Mouse (Mus musculus): ENCODE measurements at regions not wholly inside any gene's neighbourhood (a gene's known extent, or its start where the extent isn't known, plus 50 kb on each side); places are given as distances from the start of the nearest gene placed in this dataset.

GRCm38 (mm10) chr5:132673599-132674305 lies 130.6 kb upstream of the Auts2 start:
- Histone ChIP-seq H3K4me1 (replicated peaks; ENCODE audit: control insufficient read depth, insufficient read depth, low read length) (peaks cover 4% of the 10 kb centered on the region; the same call in 1 of the 2 replicates), H3K4me3 (replicated peaks; ENCODE audit: low read length) (no peak overlapping the region), H3K36me3 (ENCODE audit: control insufficient read depth, insufficient read depth) (no peaks in the 10 kb centered on the region), H3K9me3 (ENCODE audit: control insufficient read depth, low read length) (no peaks in the 10 kb centered on the region), H3K27me3 (replicated peaks; ENCODE audit: control insufficient read depth, insufficient read depth, low read length) (no peaks in the 10 kb centered on the region), H3K9ac (replicated peaks; ENCODE audit: low read depth, low read length) (no peak overlapping the region), H3K27ac (ENCODE audit: low read length) (no peak overlapping the region), H3K4me2 (ENCODE audit: low read length) (no peak overlapping the region)
- no peak for ATAC-seq
- 14% methylated on average over 6 of the region's 6 CpGs for WGBS

GRCm38 (mm10) chr5:132671496-132671895 lies 128.4 kb upstream of the Auts2 start:
- WGBS = 75% methylated on average over 5 of the region's 5 CpGs
- Histone ChIP-seq H3K27me3 (replicated peaks; ENCODE audit: control insufficient read depth, insufficient read depth, low read length) (no peaks in the 10 kb centered on the region), H3K4me2 (ENCODE audit: low read length) (no peak overlapping the region), H3K36me3 (ENCODE audit: control insufficient read depth, insufficient read depth) (no peaks in the 10 kb centered on the region), H3K9ac (replicated peaks; ENCODE audit: low read depth, low read length) (no peak overlapping the region), H3K4me1 (replicated peaks; ENCODE audit: control insufficient read depth, insufficient read depth, low read length) (peaks cover 4% of the 10 kb centered on the region; the same call in 1 of the 2 replicates), H3K9me3 (ENCODE audit: control insufficient read depth, low read length) (no peaks in the 10 kb centered on the region), H3K27ac (ENCODE audit: low read length) (no peak overlapping the region), H3K4me3 (replicated peaks; ENCODE audit: low read length) (no peak overlapping the region)
- no peak for ATAC-seq

GRCm38 (mm10) chr5:132667316-132667715 lies 124.2 kb upstream of the Auts2 start:
- Histone ChIP-seq H3K36me3 (ENCODE audit: control insufficient read depth, insufficient read depth) (no peaks in the 10 kb centered on the region), H3K4me3 (replicated peaks; ENCODE audit: low read length) (no peak overlapping the region), H3K4me1 (replicated peaks; ENCODE audit: control insufficient read depth, insufficient read depth, low read length) (no peaks in the 10 kb centered on the region), H3K9me3 (ENCODE audit: control insufficient read depth, low read length) (no peaks in the 10 kb centered on the region), H3K27me3 (replicated peaks; ENCODE audit: control insufficient read depth, insufficient read depth, low read length) (no peaks in the 10 kb centered on the region), H3K9ac (replicated peaks; ENCODE audit: low read depth, low read length) (no peak overlapping the region), H3K4me2 (ENCODE audit: low read length) (no peak overlapping the region), H3K27ac (ENCODE audit: low read length) (no peak overlapping the region)
- 39% methylated on average over 4 of the region's 4 CpGs for WGBS
- ATAC-seq = no peak

- Histone ChIP-seq H3K4me2 (ENCODE audit: low read length) (no peak overlapping the region), H3K9me3 (ENCODE audit: control insufficient read depth, low read length) (no peaks in the 10 kb centered on the region), H3K4me1 (replicated peaks; ENCODE audit: control insufficient read depth, insufficient read depth, low read length) (no peaks in the 10 kb centered on the region), H3K27ac (ENCODE audit: low read length) (no peak overlapping the region), H3K9ac (replicated peaks; ENCODE audit: low read depth, low read length) (no peak overlapping the region), H3K27me3 (replicated peaks; ENCODE audit: control insufficient read depth, insufficient read depth, low read length) (no peaks in the 10 kb centered on the region), H3K4me3 (replicated peaks; ENCODE audit: low read length) (no peak overlapping the region), H3K36me3 (ENCODE audit: control insufficient read depth, insufficient read depth) (no peaks in the 10 kb centered on the region)
- 20% methylated on average over 1 of the region's 1 CpGs for WGBS
- ATAC-seq = no peak
Observed at GRCm38 (mm10) chr5:132661266-132661665, 118.1 kb upstream of the Auts2 start.

GRCm38 (mm10) chr5:132660036-132660435 lies 116.9 kb upstream of the Auts2 start:
- WGBS = 78% methylated on average over 7 of the region's 7 CpGs
- ATAC-seq = no peak
- H3K4me3 ChIP-seq (replicated peaks; ENCODE audit: low read length) = no peak overlapping the region
- no peak overlapping the region for H3K27ac ChIP-seq (ENCODE audit: low read length)
- H3K4me2 ChIP-seq (ENCODE audit: low read length) = no peak overlapping the region
- H3K9me3 ChIP-seq (ENCODE audit: control insufficient read depth, low read length) = no peaks in the 10 kb centered on the region
- no peaks in the 10 kb centered on the region for H3K36me3 ChIP-seq (ENCODE audit: control insufficient read depth, insufficient read depth)
- no peak overlapping the region for H3K9ac ChIP-seq (replicated peaks; ENCODE audit: low read depth, low read length)
- no peaks in the 10 kb centered on the region for H3K27me3 ChIP-seq (replicated peaks; ENCODE audit: control insufficient read depth, insufficient read depth, low read length)
- no peaks in the 10 kb centered on the region for H3K4me1 ChIP-seq (replicated peaks; ENCODE audit: control insufficient read depth, insufficient read depth, low read length)

GRCm38 (mm10) chr5:132654382-132654781 lies 111.2 kb upstream of the Auts2 start:
- H3K27me3 ChIP-seq (replicated peaks; ENCODE audit: control insufficient read depth, insufficient read depth, low read length) = no peaks in the 10 kb centered on the region
- H3K9me3 ChIP-seq (ENCODE audit: control insufficient read depth, low read length) = no peaks in the 10 kb centered on the region
- no peak overlapping the region for H3K4me3 ChIP-seq (replicated peaks; ENCODE audit: low read length)
- H3K4me2 ChIP-seq (ENCODE audit: low read length) = no peak overlapping the region
- peaks cover 7% of the 10 kb centered on the region for H3K4me1 ChIP-seq (replicated peaks; ENCODE audit: control insufficient read depth, insufficient read depth, low read length)
- ATAC-seq = no peak
- H3K36me3 ChIP-seq (ENCODE audit: control insufficient read depth, insufficient read depth) = no peaks in the 10 kb centered on the region
- H3K9ac ChIP-seq (replicated peaks; ENCODE audit: low read depth, low read length) = no peak overlapping the region
- no peak overlapping the region for H3K27ac ChIP-seq (ENCODE audit: low read length)
- WGBS = 87% methylated on average over 7 of the region's 7 CpGs

- WGBS = 38% methylated on average over 6 of the region's 6 CpGs
- no peaks in the 10 kb centered on the region for H3K36me3 ChIP-seq (ENCODE audit: control insufficient read depth, insufficient read depth)
- H3K9ac ChIP-seq (replicated peaks; ENCODE audit: low read depth, low read length) = no peak overlapping the region
- no peaks in the 10 kb centered on the region for H3K9me3 ChIP-seq (ENCODE audit: control insufficient read depth, low read length)
- no peak overlapping the region for H3K27ac ChIP-seq (ENCODE audit: low read length)
- ATAC-seq = no peak
- peaks cover 7% of the 10 kb centered on the region for H3K4me1 ChIP-seq (replicated peaks; ENCODE audit: control insufficient read depth, insufficient read depth, low read length)
- H3K27me3 ChIP-seq (replicated peaks; ENCODE audit: control insufficient read depth, insufficient read depth, low read length) = no peaks in the 10 kb centered on the region
- H3K4me3 ChIP-seq (replicated peaks; ENCODE audit: low read length) = no peak overlapping the region
- no peak overlapping the region for H3K4me2 ChIP-seq (ENCODE audit: low read length)
Observed at GRCm38 (mm10) chr5:132653694-132654300, 110.7 kb upstream of the Auts2 start.

GRCm38 (mm10) chr5:132652201-132652600 lies 109.1 kb upstream of the Auts2 start:
- Histone ChIP-seq H3K4me3 (replicated peaks; ENCODE audit: low read length) (no peak overlapping the region), H3K27ac (ENCODE audit: low read length) (no peak overlapping the region), H3K4me2 (ENCODE audit: low read length) (no peak overlapping the region), H3K27me3 (replicated peaks; ENCODE audit: control insufficient read depth, insufficient read depth, low read length) (no peaks in the 10 kb centered on the region), H3K9ac (replicated peaks; ENCODE audit: low read depth, low read length) (no peak overlapping the region), H3K36me3 (ENCODE audit: control insufficient read depth, insufficient read depth) (no peaks in the 10 kb centered on the region), H3K4me1 (replicated peaks; ENCODE audit: control insufficient read depth, insufficient read depth, low read length) (peaks cover 7% of the 10 kb centered on the region), H3K9me3 (ENCODE audit: control insufficient read depth, low read length) (no peaks in the 10 kb centered on the region)
- ATAC-seq = no peak
- WGBS = 46% methylated on average over 1 of the region's 1 CpGs

GRCm38 (mm10) chr5:132649771-132650170 lies 106.6 kb upstream of the Auts2 start:
- Histone ChIP-seq H3K4me1 (replicated peaks; ENCODE audit: control insufficient read depth, insufficient read depth, low read length) (peaks cover 7% of the 10 kb centered on the region), H3K4me2 (ENCODE audit: low read length) (no peak overlapping the region), H3K4me3 (replicated peaks; ENCODE audit: low read length) (no peak overlapping the region), H3K27ac (ENCODE audit: low read length) (no peak overlapping the region), H3K9ac (replicated peaks; ENCODE audit: low read depth, low read length) (no peak overlapping the region), H3K36me3 (ENCODE audit: control insufficient read depth, insufficient read depth) (no peaks in the 10 kb centered on the region), H3K27me3 (replicated peaks; ENCODE audit: control insufficient read depth, insufficient read depth, low read length) (no peaks in the 10 kb centered on the region), H3K9me3 (ENCODE audit: control insufficient read depth, low read length) (no peaks in the 10 kb centered on the region)
- no peak for ATAC-seq
- 59% methylated on average over 7 of the region's 7 CpGs for WGBS
